Mouse (Mus musculus) CH12.LX (cell line): ENCODE measurements around the gene Slc38a9. TPM values are rescaled to one million over a fixed set of nuclear protein-coding genes. Genes with fewer than 3 reads are reported as not detected.
A peak's percentile ranks its signal among the peaks of the same experiment; 100 is the strongest.

Experiments
- DNase-seq: peaks from one replicate; pipeline ENCODE4 v3.0.0-alpha.2; 2013; ENCODE audit errors: extremely low read depth
- H3K27ac ChIP-seq: 2 replicates; pipeline ENCODE4 v1.5.1; 2012; ENCODE audit warnings: low read depth, mild to moderate bottlenecking, control low read depth, moderate library complexity; ENCODE audit not compliant: insufficient read depth
- H3K27me3 ChIP-seq: replicated peaks from 2 replicates; pipeline ENCODE3; 2012; ENCODE audit warnings: inconsistent platforms
- H3K36me3 ChIP-seq, 2 experiments: replicated peaks in 1 of 2; 2 replicates each; pipeline versions ENCODE3 to v1.6.1; 2012; ENCODE audit warnings: inconsistent platforms in 1 of 2, low read length in 1 of 2, mild to moderate bottlenecking in 1 of 2, mixed read lengths in 1 of 2, moderate library complexity in 1 of 2; ENCODE audit not compliant: control insufficient read depth in 1 of 2, insufficient read depth in 1 of 2
- H3K4me1 ChIP-seq, 2 experiments: 2 replicates each; pipeline ENCODE4 v1.6.1; 2012; ENCODE audit warnings: inconsistent platforms in 1 of 2, moderate library complexity in 1 of 2; ENCODE audit not compliant: insufficient read depth in 2 of 2, control insufficient read depth in 1 of 2
- H3K4me2 ChIP-seq: 2 replicates; pipeline ENCODE4 v1.6.1; 2012; ENCODE audit warnings: low read depth, mild to moderate bottlenecking, control low read depth; ENCODE audit not compliant: poor library complexity, insufficient read depth, severe bottlenecking
- H3K4me3 ChIP-seq, 3 experiments: fragments of 150-350 bp in 1 of 3; sonication (generic) in 1 of 3; replicated peaks in 1 of 3; 2 replicates each; pipeline versions ENCODE3 to v1.5.1; 2011 to 2012; ENCODE audit warnings: low read depth in 2 of 3, low read length in 2 of 3, mild to moderate bottlenecking in 2 of 3, moderate library complexity in 2 of 3, control low read depth in 1 of 3, improper control_type of control experiment in 1 of 3, inconsistent platforms in 1 of 3, mixed read lengths in 1 of 3; ENCODE audit not compliant: poor library complexity in 1 of 3
- H3K79me2 ChIP-seq: replicated peaks from 2 replicates; pipeline ENCODE4 v1.6.1; 2012; ENCODE audit warnings: mild to moderate bottlenecking, moderate library complexity; ENCODE audit not compliant: control insufficient read depth, poor library complexity, insufficient read depth, severe bottlenecking; ENCODE audit errors: extremely low read depth
- H3K9ac ChIP-seq: 2 replicates; pipeline ENCODE4 v1.6.1; 2012; ENCODE audit warnings: low read depth, mild to moderate bottlenecking, control low read depth, moderate library complexity; ENCODE audit not compliant: insufficient read depth
- H3K9me3 ChIP-seq: replicated peaks from 2 replicates; pipeline ENCODE3; 2012; ENCODE audit warnings: low read length, inconsistent platforms, mixed read lengths
- BHLHE40 ChIP-seq: IDR thresholded peaks from 2 replicates; pipeline ENCODE4 v1.6.1; 2011; ENCODE audit warnings: mild to moderate bottlenecking, low read depth, low read length, improper control_type of control experiment
- E2F4 ChIP-seq: IDR thresholded peaks from 2 replicates; pipeline ENCODE4 v1.6.1; 2011; ENCODE audit warnings: low read depth, low read length, improper control_type of control experiment; ENCODE audit not compliant: insufficient replicate concordance
- EP300 ChIP-seq: IDR thresholded peaks from 2 replicates; pipeline ENCODE4 v1.6.1; 2011; ENCODE audit warnings: low read length, improper control_type of control experiment
- ETS1 ChIP-seq: conservative IDR thresholded peaks from 2 replicates; pipeline ENCODE4 v1.6.1; 2012; ENCODE audit warnings: low read depth, mild to moderate bottlenecking, inconsistent platforms, low read length, improper control_type of control experiment, moderate library complexity
- GABPA ChIP-seq: IDR thresholded peaks from 2 replicates; pipeline ENCODE4 v1.6.1; 2012; ENCODE audit warnings: low read depth, low read length, improper control_type of control experiment, inconsistent platforms; ENCODE audit not compliant: insufficient replicate concordance
- IRF4 ChIP-seq: IDR thresholded peaks from 2 replicates; pipeline ENCODE4 v1.6.1; 2014; ENCODE audit warnings: low read depth, mild to moderate bottlenecking, inconsistent platforms, low read length, improper control_type of control experiment
- MAZ ChIP-seq: IDR thresholded peaks from 2 replicates; pipeline ENCODE4 v1.6.1; 2012; ENCODE audit warnings: low read depth, mild to moderate bottlenecking, inconsistent platforms, low read length, improper control_type of control experiment, moderate library complexity
- MEF2A ChIP-seq: IDR thresholded peaks from 2 replicates; pipeline ENCODE4 v1.6.1; 2014; ENCODE audit warnings: low read depth, mild to moderate bottlenecking, inconsistent platforms, low read length, improper control_type of control experiment, borderline replicate concordance
- NELFE ChIP-seq: IDR thresholded peaks from 2 replicates; pipeline ENCODE4 v1.6.1; 2011; ENCODE audit warnings: low read depth, low read length, improper control_type of control experiment
- NRF1 ChIP-seq: IDR thresholded peaks from 2 replicates; pipeline ENCODE4 v1.6.1; 2014; ENCODE audit warnings: low read depth, mild to moderate bottlenecking, inconsistent platforms, low read length, improper control_type of control experiment, moderate library complexity
- POLR2A ChIP-seq: IDR thresholded peaks from 2 replicates; pipeline ENCODE4 v1.6.1; 2011; ENCODE audit warnings: low read depth, mild to moderate bottlenecking, improper control_type of control experiment, low read length
- POLR2AphosphoS2 ChIP-seq: IDR thresholded peaks from 2 replicates; pipeline ENCODE4 v1.6.1; 2011; ENCODE audit warnings: low read depth, low read length, improper control_type of control experiment
- RAD21 ChIP-seq: IDR thresholded peaks from 2 replicates; pipeline ENCODE4 v1.6.1; 2011; ENCODE audit warnings: low read depth, mild to moderate bottlenecking, low read length, improper control_type of control experiment, moderate library complexity
- SIN3A ChIP-seq: IDR thresholded peaks from 2 replicates; pipeline ENCODE4 v1.6.1; 2012; ENCODE audit warnings: low read length, improper control_type of control experiment, inconsistent platforms
- UBTF ChIP-seq: IDR thresholded peaks from 2 replicates; pipeline ENCODE4 v1.6.1; 2012; ENCODE audit warnings: low read depth, mild to moderate bottlenecking, inconsistent platforms, low read length, improper control_type of control experiment, moderate library complexity
- USF1 ChIP-seq: IDR thresholded peaks from 2 replicates; pipeline ENCODE4 v1.6.1; 2014; ENCODE audit warnings: low read depth, mild to moderate bottlenecking, inconsistent platforms, low read length, improper control_type of control experiment
- USF2 ChIP-seq: conservative IDR thresholded peaks from 2 replicates; pipeline ENCODE4 v1.6.1; 2011; ENCODE audit warnings: low read depth, low read length, improper control_type of control experiment
- ZC3H11A ChIP-seq: IDR thresholded peaks from 2 replicates; pipeline ENCODE4 v1.6.1; 2012; ENCODE audit warnings: low read depth, mild to moderate bottlenecking, inconsistent platforms, low read length, improper control_type of control experiment
- ZKSCAN1 ChIP-seq: IDR thresholded peaks from 2 replicates; pipeline ENCODE4 v1.6.1; 2012; ENCODE audit warnings: low read depth, inconsistent platforms, low read length, improper control_type of control experiment, borderline replicate concordance
- ZMIZ1 ChIP-seq: IDR thresholded peaks from 2 replicates; pipeline ENCODE4 v1.6.1; 2012; ENCODE audit warnings: low read depth, mild to moderate bottlenecking, inconsistent platforms, low read length, improper control_type of control experiment
- dilution Hi-C: fragments of 300-500 bp; cut with MboI; formaldehyde crosslinking; loops from 2 replicates; pipeline ENCODE4 v1.14.3; 2020; ENCODE audit warnings: low sequenced_read_pairs; ENCODE audit not compliant: extremely low pct_unique_long_range_greater_than_20kb, extremely low pct_ligation_motif_present
- in situ Hi-C: fragments of 300-500 bp; cut with MboI; formaldehyde crosslinking; loops from 3 replicates; pipeline ENCODE4 v1.14.3; 2019; ENCODE audit warnings: low sequenced_read_pairs, low pct_ligation_motif_present, low pct_unique_long_range_greater_than_20kb, mixed read lengths
- polyA plus RNA-seq: library from polyadenylated mRNA; unstranded; fragments of >175 nt; gene quantifications from 2 replicates; pipeline ENCODE4 v1.2.1, GENCODE M21; 2012; ENCODE audit warnings: low read depth; ENCODE audit not compliant: insufficient read length
- total RNA-seq, 2 experiments: library from RNA; depleted of rRNA; stranded (reverse); fragments of 300-350 nt in 1 of 2; fragments of >200 nt in 1 of 2; gene quantifications; 2 replicates each; pipeline ENCODE4 v1.2.3; 2012 to 2014

Slc38a9 gene
- total and polyA plus RNA-seq, 3 experiments: 7.8 to 10.4 (median 10.0) TPM

DNA sequence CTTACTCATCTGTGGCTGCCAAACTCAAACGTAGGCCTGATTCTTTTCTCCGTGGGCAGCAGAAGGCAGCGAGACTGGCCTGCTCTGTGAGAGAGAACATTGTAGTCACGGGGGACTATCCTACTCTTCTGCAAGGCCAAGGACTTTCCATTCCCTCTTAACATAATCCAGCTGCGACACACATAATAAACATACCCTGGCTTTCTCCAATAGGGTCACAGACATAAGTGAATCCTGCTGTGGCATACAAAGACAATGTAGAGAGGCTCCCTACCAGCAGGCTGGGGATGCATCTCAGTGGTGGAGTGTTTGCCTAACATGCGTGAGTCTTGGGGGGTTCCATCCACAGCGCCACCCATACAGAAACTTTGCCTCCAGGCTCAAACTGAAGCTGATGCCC is 124.8 kb downstream of the Slc38a9 start:
- no peak overlapping the region for H3K9ac ChIP-seq
- no peaks in the 10 kb centered on the region for H3K79me2 ChIP-seq
- H3K27ac ChIP-seq: no peak overlapping the region
- in situ Hi-C loops: no loop called here
- no peak for DNase-seq
- dilution Hi-C loops: no loop called here
- no peaks in the 10 kb centered on the region for H3K36me3 ChIP-seq
- H3K4me1 ChIP-seq: peaks cover 21 to 40% of the 10 kb centered on the region in 2 experiments
- TF ChIP-seq RAD21 (no peak), SIN3A (no peak), ZKSCAN1 (no peak), MAZ (no peak), NRF1 (no peak), BHLHE40 (no peak), E2F4 (no peak), USF1 (no peak), EP300 (no peak), POLR2A (no peak), NELFE (no peak), GABPA (no peak), ETS1 (no peak), MEF2A (no peak), UBTF (no peak), POLR2AphosphoS2 (no peak), ZMIZ1 (no peak), ZC3H11A (no peak), USF2 (no peak)
- H3K4me2 ChIP-seq: no peak overlapping the region; the same call in 1 of the 2 replicates
- no peaks in the 10 kb centered on the region for H3K27me3 ChIP-seq
- H3K4me3 ChIP-seq: no peak overlapping the region
- H3K9me3 ChIP-seq: no peaks in the 10 kb centered on the region

DNA sequence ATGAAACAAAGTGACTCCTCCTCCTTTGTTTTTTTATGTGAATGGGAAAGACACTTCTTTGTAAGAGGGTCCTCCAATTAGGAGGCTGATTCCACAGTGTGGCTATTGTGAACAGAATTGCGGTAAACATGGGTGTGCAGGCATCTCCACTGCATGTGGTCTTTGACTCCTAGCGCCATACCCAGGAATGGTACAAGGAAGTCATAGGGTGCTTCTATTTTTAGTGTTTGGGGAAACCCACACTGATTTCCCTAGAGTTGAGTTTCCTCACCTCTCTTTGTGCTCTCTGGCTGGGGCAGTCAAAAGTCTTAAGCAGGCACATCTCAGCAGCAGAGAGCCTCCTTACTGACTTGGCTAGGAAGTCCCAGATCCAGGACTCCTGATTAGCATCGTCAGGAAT is 125.6 kb downstream of the Slc38a9 start:
- Histone ChIP-seq H3K4me1 (peaks cover 21 to 45% of the 10 kb centered on the region in 2 experiments), H3K79me2 (no peaks in the 10 kb centered on the region), H3K27me3 (no peaks in the 10 kb centered on the region), H3K4me2 (no peak overlapping the region), H3K4me3 (no peak overlapping the region), H3K9me3 (no peaks in the 10 kb centered on the region), H3K9ac (no peak overlapping the region), H3K36me3 (no peaks in the 10 kb centered on the region), H3K27ac (no peak overlapping the region)
- TF ChIP-seq IRF4 (0 out of 2 replicates have a peak, but pooled peaks have one; percentile 12), EP300 (peak; percentile 46; the same call in 1 of the 2 replicates), ZMIZ1 (no peak), USF2 (no peak), POLR2A (no peak), RAD21 (no peak), MEF2A (peak; percentile 94)
- no peak for DNase-seq
- in situ Hi-C loops (no loop called here), dilution Hi-C loops (no loop called here)
